Mouse (Mus musculus): ENCODE results near the gene Alkbh7. TPM values are rescaled to one million over a fixed set of nuclear protein-coding genes. Genes with fewer than 3 reads are reported as not detected.

Alkbh7 gene
- polyA plus RNA-seq, 1 experiment from 2014 or later, result 49.4 TPM

DNA sequence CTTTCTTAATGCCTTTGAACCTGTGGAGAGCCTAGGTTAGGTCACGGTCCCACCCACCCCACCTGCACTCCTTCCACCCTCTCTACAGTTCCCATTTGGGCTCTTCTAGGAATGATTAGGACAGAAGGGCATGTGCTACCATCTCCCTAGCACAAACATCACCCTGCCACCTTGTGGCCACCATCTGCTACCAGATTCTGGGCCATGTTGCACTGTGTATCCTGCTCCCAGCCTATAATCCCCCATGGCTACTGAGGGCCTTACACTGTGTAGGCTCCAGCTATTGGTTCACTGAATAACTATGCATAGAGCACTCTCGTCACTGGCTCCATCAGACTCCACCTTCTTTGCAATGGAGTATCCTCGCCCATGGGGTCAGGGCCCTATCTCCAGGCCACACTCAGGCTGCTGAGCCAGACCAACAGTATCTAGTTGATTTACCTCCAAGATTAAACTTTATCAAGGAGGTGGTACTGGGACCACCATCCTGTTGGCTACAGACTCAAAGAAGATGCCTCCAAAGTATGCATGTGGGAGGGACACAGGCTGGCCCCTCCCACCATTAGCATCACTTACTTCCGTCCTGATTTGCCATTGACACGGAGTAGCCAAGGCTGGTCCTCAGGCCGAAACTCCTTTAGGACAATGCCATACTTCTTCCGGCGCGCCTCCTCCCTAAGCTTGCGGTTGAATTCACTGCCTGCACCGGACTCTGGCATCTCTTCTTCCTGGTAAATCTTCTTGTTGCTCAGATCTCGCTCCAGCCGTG, 10.2 kb downstream of the Alkbh7 start:
- no peak overlapping the region for H3K4me3 ChIP-seq (ENCODE audit: low read depth, low read length)
- WGBS (ENCODE audit: insufficient replicate concordance), result 90% methylated on average over 13 of the region's 13 CpGs
- H3K9ac ChIP-seq (ENCODE audit: low read depth, low read length), result no peak overlapping the region
- H3K4me1 ChIP-seq (ENCODE audit: control insufficient read depth, insufficient read depth, low read length), result peaks cover 7% of the 10 kb centered on the region; the same call in 1 of the 2 replicates
- ATAC-seq (replicated peaks; ENCODE audit: insufficient number of reproducible peaks, low FRiP score, low TSS enrichment), result no peak
- H3K9me3 ChIP-seq (replicated peaks; ENCODE audit: control insufficient read depth, low read length), result no peaks in the 10 kb centered on the region
- no peak overlapping the region for H3K27ac ChIP-seq (ENCODE audit: low read depth, low read length)
- H3K36me3 ChIP-seq (ENCODE audit: control insufficient read depth, insufficient read depth, low read length), result peaks cover 19% of the 10 kb centered on the region
- H3K27me3 ChIP-seq (ENCODE audit: control insufficient read depth, insufficient read depth, low read length), result no peaks in the 10 kb centered on the region
- no peak overlapping the region for H3K4me2 ChIP-seq

DNA sequence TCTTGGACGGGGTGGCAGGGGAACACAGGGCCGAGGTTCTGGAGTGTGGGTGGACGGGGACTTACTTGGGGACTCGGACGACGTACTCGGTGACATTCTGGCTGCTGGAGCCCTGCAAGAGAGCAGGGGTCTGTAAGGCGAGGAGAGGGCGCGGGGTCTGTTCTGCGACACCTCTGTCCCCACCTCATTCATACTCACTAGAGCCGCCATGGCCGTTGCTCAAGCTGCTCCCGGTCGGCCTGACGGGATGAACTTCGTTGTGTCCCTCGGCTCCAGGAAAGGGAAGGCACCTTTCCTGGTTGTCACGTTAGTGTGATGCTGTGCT, 13.7 kb downstream of the Alkbh7 start:
- Histone ChIP-seq H3K9me3 (replicated peaks; ENCODE audit: control insufficient read depth, low read length) (no peaks in the 10 kb centered on the region), H3K27ac (ENCODE audit: low read depth, low read length) (peak overlapping the region; percentile 69), H3K36me3 (ENCODE audit: control insufficient read depth, insufficient read depth, low read length) (peaks cover 2% of the 10 kb centered on the region; the same call in 1 of the 2 replicates), H3K4me2 (peak overlapping the region; percentile 95), H3K9ac (ENCODE audit: low read depth, low read length) (peak overlapping the region; percentile 88), H3K4me3 (ENCODE audit: low read depth, low read length) (peak overlapping the region; percentile 84), H3K4me1 (ENCODE audit: control insufficient read depth, insufficient read depth, low read length) (peaks cover 5% of the 10 kb centered on the region; the same call in 1 of the 2 replicates), H3K27me3 (ENCODE audit: control insufficient read depth, insufficient read depth, low read length) (no peaks in the 10 kb centered on the region)
- peak; percentile 25 for ATAC-seq (replicated peaks; ENCODE audit: insufficient number of reproducible peaks, low FRiP score, low TSS enrichment)
- WGBS (ENCODE audit: insufficient replicate concordance), result under 1% methylated on average over 19 of the region's 19 CpGs

DNA sequence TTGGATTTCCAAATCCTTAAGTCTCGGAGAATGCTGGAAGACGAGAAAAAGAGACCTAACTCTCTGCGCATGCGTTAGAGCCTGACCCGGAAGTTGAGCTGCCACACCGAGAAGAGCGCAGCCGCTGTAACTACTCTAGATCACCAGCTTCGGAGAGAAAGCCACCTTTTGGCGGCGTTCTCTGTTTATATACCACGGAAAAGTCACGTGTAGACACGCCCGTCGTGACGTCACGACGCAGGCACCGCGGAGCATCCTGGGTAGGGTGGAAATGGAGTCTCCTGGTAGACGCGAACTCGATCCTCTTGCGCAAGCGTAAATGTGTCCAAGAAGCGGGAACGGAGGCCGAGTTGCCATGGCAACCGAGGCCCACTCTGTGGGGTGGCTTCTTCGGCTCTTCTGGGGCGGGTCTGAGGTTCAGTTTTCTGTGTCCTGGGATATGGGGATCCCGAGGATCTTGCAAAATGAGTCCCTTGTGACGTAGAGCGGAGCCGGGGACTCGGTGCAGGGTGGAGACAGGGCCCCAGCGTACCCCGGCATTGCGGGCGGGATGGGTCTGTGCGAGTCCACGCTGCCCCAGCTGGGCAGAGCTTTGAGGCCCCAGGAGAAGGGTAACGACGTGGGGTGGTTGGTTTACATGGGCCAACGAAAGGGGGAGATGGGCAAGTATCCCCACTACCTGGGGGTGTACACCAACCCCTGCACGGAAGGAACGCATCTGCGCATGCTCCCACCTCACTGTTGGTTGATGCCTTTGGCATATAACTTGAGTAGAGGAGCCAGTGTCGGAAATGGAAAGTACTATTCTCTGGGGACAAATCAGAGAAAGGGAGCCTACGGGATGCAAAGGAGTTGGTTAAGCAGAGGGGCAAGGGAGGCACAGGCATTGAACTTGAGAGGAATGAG, 14.3 kb downstream of the Alkbh7 start, which contains the start of the genes Gtf2f1 and Gm17949:
Gtf2f1 (minus strand) TSS at position 53 of the 906 bp plus-strand sequence.
Gm17949 (plus strand) TSS at position 234 of the 906 bp plus-strand sequence.
- 0 out of 2 replicates have a peak, but pooled peaks cover 2% of the 10 kb centered on the region for H3K36me3 ChIP-seq (ENCODE audit: control insufficient read depth, insufficient read depth, low read length)
- peak; percentile 88 for ATAC-seq (replicated peaks; ENCODE audit: insufficient number of reproducible peaks, low FRiP score, low TSS enrichment)
- peaks cover 5% of the 10 kb centered on the region; the same call in 1 of the 2 replicates for H3K4me1 ChIP-seq (ENCODE audit: control insufficient read depth, insufficient read depth, low read length)
- H3K27me3 ChIP-seq (ENCODE audit: control insufficient read depth, insufficient read depth, low read length), result no peaks in the 10 kb centered on the region
- WGBS (ENCODE audit: insufficient replicate concordance), result 1% methylated on average over 51 of the region's 51 CpGs
- peak within 1 kb of the TSS; percentile 84 for H3K4me3 ChIP-seq (ENCODE audit: low read depth, low read length)
- H3K4me2 ChIP-seq, result peak within 1 kb of the TSS; percentile 95
- H3K27ac ChIP-seq (ENCODE audit: low read depth, low read length), result peak within 1 kb of the TSS; percentile 84
- H3K9me3 ChIP-seq (replicated peaks; ENCODE audit: control insufficient read depth, low read length), result no peaks in the 10 kb centered on the region
- H3K9ac ChIP-seq (ENCODE audit: low read depth, low read length), result peak within 1 kb of the TSS; percentile 88

DNA sequence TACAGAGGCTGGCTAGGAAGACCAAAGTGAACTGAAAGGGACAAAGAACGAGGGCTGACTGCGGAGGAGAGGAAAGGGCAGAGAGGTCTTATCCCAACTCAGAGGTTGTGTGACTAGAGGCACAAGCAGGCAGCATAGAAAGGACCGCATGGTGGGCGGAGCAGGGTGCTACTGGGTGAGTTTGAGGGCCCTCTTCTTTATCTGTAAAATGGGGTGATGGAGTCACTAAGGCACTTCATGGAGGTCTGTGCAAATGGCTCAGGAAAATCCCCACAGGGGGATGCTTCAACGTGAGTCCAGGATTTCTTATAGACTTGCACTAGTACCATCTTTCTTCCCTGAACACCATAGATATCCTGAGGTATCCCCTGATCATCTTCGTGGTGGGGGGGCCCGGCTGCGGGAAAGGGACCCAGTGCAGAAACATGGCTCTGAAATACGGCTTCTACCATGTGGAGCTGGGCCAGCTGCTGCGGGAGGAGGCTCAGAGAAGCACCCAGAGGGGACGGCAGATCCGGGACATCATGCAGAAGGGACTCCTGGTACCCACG, 15.2 kb downstream of the Alkbh7 start:
- Histone ChIP-seq H3K4me1 (ENCODE audit: control insufficient read depth, insufficient read depth, low read length) (peaks cover 5% of the 10 kb centered on the region; the same call in 1 of the 2 replicates), H3K27me3 (ENCODE audit: control insufficient read depth, insufficient read depth, low read length) (no peaks in the 10 kb centered on the region), H3K4me3 (ENCODE audit: low read depth, low read length) (peak overlapping the region; percentile 84), H3K4me2 (peak overlapping the region; percentile 95), H3K36me3 (ENCODE audit: control insufficient read depth, insufficient read depth, low read length) (0 out of 2 replicates have a peak, but pooled peaks cover 2% of the 10 kb centered on the region), H3K9ac (ENCODE audit: low read depth, low read length) (peak overlapping the region; percentile 84), H3K9me3 (replicated peaks; ENCODE audit: control insufficient read depth, low read length) (no peaks in the 10 kb centered on the region), H3K27ac (ENCODE audit: low read depth, low read length) (peak overlapping the region; percentile 24)
- WGBS (ENCODE audit: insufficient replicate concordance), result 70% methylated on average over 13 of the region's 13 CpGs
- ATAC-seq (replicated peaks; ENCODE audit: insufficient number of reproducible peaks, low FRiP score, low TSS enrichment), result no peak

- WGBS (ENCODE audit: insufficient replicate concordance), result 70% methylated on average over 2 of the region's 2 CpGs
- H3K9ac ChIP-seq (ENCODE audit: low read depth, low read length), result no peak overlapping the region
- H3K27ac ChIP-seq (ENCODE audit: low read depth, low read length), result no peak overlapping the region
- H3K36me3 ChIP-seq (ENCODE audit: control insufficient read depth, insufficient read depth, low read length), result peaks cover 35% of the 10 kb centered on the region
- H3K4me3 ChIP-seq (ENCODE audit: low read depth, low read length), result no peak overlapping the region
- no peak for ATAC-seq (replicated peaks; ENCODE audit: insufficient number of reproducible peaks, low FRiP score, low TSS enrichment)
- H3K4me2 ChIP-seq, result no peak overlapping the region
- H3K27me3 ChIP-seq (ENCODE audit: control insufficient read depth, insufficient read depth, low read length), result no peaks in the 10 kb centered on the region
- no peaks in the 10 kb centered on the region for H3K4me1 ChIP-seq (ENCODE audit: control insufficient read depth, insufficient read depth, low read length)
- H3K9me3 ChIP-seq (replicated peaks; ENCODE audit: control insufficient read depth, low read length), result no peaks in the 10 kb centered on the region
Observed at GRCm38 (mm10) chr17:57019693-57020092, 22.6 kb downstream of the Alkbh7 start.

GRCm38 (mm10) chr17:57020960-57021359, 23.8 kb downstream of the Alkbh7 start:
- Histone ChIP-seq H3K4me1 (ENCODE audit: control insufficient read depth, insufficient read depth, low read length) (no peaks in the 10 kb centered on the region), H3K4me2 (no peak overlapping the region), H3K27me3 (ENCODE audit: control insufficient read depth, insufficient read depth, low read length) (no peaks in the 10 kb centered on the region), H3K9ac (ENCODE audit: low read depth, low read length) (no peak overlapping the region), H3K36me3 (ENCODE audit: control insufficient read depth, insufficient read depth, low read length) (peaks cover 43% of the 10 kb centered on the region), H3K4me3 (ENCODE audit: low read depth, low read length) (no peak overlapping the region), H3K9me3 (replicated peaks; ENCODE audit: control insufficient read depth, low read length) (no peaks in the 10 kb centered on the region), H3K27ac (ENCODE audit: low read depth, low read length) (no peak overlapping the region)
- ATAC-seq (replicated peaks; ENCODE audit: insufficient number of reproducible peaks, low FRiP score, low TSS enrichment), result no peak
- 87% methylated on average over 5 of the region's 5 CpGs for WGBS (ENCODE audit: insufficient replicate concordance)

DNA sequence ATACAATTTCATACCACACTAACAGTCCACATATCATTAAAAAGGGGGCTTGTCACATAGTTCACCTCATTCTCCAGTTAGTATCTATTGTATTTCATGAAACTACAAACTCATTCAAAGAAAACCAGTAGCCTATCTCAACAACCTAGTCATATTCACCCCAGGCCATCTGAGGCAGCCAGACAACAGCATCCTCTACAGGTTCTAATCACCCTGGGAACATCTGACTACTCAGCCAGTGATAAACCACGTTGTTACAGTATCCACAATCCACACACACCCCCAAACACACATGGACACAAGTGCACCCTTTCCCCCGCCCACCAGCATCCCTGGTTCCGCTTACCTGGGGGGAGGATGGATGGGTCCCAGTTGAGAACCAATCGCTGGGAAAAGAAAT, 30.3 kb downstream of the Alkbh7 start:
- H3K9ac ChIP-seq (ENCODE audit: low read depth, low read length), result no peak overlapping the region
- ATAC-seq (replicated peaks; ENCODE audit: insufficient number of reproducible peaks, low FRiP score, low TSS enrichment), result no peak
- H3K27me3 ChIP-seq (ENCODE audit: control insufficient read depth, insufficient read depth, low read length), result no peaks in the 10 kb centered on the region
- H3K27ac ChIP-seq (ENCODE audit: low read depth, low read length), result no peak overlapping the region
- WGBS (ENCODE audit: insufficient replicate concordance), result 82% methylated on average over 4 of the region's 4 CpGs
- no peak overlapping the region for H3K4me3 ChIP-seq (ENCODE audit: low read depth, low read length)
- peaks cover 46% of the 10 kb centered on the region for H3K36me3 ChIP-seq (ENCODE audit: control insufficient read depth, insufficient read depth, low read length)
- no peak overlapping the region for H3K4me2 ChIP-seq
- H3K4me1 ChIP-seq (ENCODE audit: control insufficient read depth, insufficient read depth, low read length), result peaks cover 13% of the 10 kb centered on the region
- H3K9me3 ChIP-seq (replicated peaks; ENCODE audit: control insufficient read depth, low read length), result no peaks in the 10 kb centered on the region

GRCm38 (mm10) chr17:57029691-57030090, 32.6 kb downstream of the Alkbh7 start:
- Histone ChIP-seq H3K9me3 (replicated peaks; ENCODE audit: control insufficient read depth, low read length) (no peaks in the 10 kb centered on the region), H3K4me3 (ENCODE audit: low read depth, low read length) (peak overlapping the region; percentile 97), H3K27ac (ENCODE audit: low read depth, low read length) (0 out of 2 replicates have a peak overlapping the region, but pooled peaks have one; percentile 96), H3K4me2 (peak overlapping the region; percentile 98), H3K9ac (ENCODE audit: low read depth, low read length) (peak overlapping the region; percentile 98), H3K36me3 (ENCODE audit: control insufficient read depth, insufficient read depth, low read length) (peaks cover 23% of the 10 kb centered on the region), H3K27me3 (ENCODE audit: control insufficient read depth, insufficient read depth, low read length) (no peaks in the 10 kb centered on the region), H3K4me1 (ENCODE audit: control insufficient read depth, insufficient read depth, low read length) (peaks cover 13% of the 10 kb centered on the region)
- 33% methylated on average over 8 of the region's 8 CpGs for WGBS (ENCODE audit: insufficient replicate concordance)
- no peak for ATAC-seq (replicated peaks; ENCODE audit: insufficient number of reproducible peaks, low FRiP score, low TSS enrichment)

All from heart, embryonic 11.5 days (tissue).